Mouse (Mus musculus) cerebellum, adult (tissue): Measurements from ENCODE around the gene A930009A15Rik.

Experiments used
- ATAC-seq: cut with Nextera tagmentation; 2 replicates; pipeline ENCODE4 v1.9.2; 2017; ENCODE audit warnings: mild to moderate bottlenecking, moderate library complexity, mixed read lengths; ENCODE audit not compliant: insufficient number of reproducible peaks, low FRiP score, low TSS enrichment

A930009A15Rik gene

GRCm38 (mm10) chr10:115579076-115579475, 9.3 kb downstream of the A930009A15Rik start:
- ATAC-seq, result no peak

DNA sequence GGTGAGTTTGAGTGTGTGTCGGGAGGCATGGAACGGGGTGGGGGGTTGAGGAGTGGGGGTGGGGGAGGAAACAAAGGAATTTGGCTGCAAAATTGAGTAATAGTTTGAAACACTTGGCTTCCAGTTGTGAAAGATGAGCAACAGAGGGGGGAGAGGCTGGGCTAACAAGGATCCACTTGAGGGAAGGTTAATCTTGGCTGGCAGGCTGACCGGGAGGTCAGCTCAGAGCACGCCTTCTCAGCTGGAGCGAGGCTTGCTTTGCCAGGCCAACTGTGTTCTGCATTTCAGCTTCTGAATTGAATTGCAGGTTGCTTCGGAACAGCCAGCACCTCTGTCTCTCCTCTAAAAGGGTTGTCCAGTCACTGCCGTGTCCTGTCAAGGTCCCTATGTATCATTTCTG, 9.7 kb downstream of the A930009A15Rik start:
- ATAC-seq, result no peak

DNA sequence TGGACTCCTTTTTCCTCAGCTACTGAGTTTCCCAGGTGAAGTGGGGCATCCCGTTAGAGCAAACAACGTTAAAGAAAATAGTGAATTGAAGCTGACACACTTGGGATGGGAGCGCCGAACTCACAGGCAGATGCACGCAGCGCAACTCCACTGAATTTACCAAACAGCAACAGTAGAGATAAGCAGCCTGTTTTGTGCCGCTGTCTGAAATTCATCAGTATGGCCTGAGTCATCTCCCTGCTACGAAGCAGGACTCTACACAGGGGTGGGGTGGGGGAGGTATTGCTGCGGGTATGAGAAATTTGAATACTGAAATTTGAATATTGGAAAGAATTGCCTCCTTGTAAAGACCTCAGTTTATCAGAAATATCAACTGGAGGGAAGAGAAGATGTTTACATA, 12.2 kb downstream of the A930009A15Rik start:
- ATAC-seq, result no peak

- ATAC-seq, result no peak
Measured at GRCm38 (mm10) chr10:115583071-115583470, 13.3 kb downstream of the A930009A15Rik start.

- ATAC-seq, result no peak
Measured at GRCm38 (mm10) chr10:115584656-115585055, 14.9 kb downstream of the A930009A15Rik start.

DNA sequence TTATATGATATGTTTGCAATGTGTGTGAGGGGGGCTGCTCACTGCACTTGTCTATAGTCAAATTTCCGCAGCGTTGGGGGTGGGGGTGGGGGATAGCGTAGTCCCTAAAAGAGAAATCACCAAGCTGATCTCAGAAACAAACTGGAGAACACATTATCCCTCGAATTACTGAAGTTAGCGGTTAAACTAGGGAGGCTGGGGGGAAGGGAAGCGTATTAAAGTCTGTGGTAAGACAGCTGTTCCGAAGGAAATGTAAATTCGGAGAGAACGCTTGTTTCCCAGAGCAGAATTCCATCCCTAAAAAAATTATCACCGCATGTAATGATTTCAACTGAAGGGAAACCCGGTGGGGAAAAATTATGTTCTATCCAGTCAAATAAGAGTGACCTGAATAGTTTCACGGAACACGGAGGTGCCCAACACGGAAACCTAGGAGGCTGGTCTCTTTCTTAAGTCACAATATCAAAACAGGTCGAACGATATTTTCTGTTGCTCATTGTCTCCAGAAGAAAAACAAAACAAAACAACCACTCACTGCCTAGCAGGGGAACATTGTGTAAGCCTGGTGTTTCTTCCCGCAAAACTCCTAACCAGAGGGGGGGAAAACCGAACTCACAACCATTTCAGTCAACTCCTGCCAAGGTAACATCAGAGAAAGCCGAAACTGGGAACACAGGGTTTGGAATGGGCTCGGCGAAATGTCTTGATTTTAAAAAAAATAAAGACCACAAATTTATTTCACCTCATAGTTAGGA, 15.9 kb downstream of the A930009A15Rik start:
- ATAC-seq, result no peak

GRCm38 (mm10) chr10:115586246-115587231, 16.8 kb downstream of the A930009A15Rik start:
- ATAC-seq, result peak; percentile 67

- ATAC-seq, result peak; percentile 91
Measured at GRCm38 (mm10) chr10:115587301-115587969, 17.6 kb downstream of the A930009A15Rik start, which contains the start of gene Lgr5. Gene Lgr5 (minus strand): TSS chr10:115587780.

DNA sequence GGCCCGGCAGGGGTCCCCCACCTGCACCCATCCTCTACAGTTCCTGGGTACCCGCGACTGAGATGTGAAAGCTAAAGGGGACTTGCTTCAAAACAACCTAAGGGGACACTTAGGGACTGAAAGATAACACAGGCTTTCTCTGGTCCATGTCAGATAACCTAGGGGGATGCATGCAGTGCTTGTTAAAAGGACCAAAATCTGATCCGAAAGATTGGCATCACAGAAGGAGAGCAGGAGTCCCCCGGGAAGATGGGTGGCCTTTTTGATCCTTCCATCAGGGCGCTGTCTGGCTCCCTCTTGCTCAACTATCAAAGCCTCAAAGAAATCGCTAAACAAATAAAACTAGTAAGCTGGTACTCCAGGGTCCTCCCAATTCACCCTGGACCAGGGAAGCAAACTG, 18.2 kb downstream of the A930009A15Rik start:
- ATAC-seq, result no peak

GRCm38 (mm10) chr10:115593221-115593620, 23.4 kb downstream of the A930009A15Rik start:
- ATAC-seq, result no peak

- no peak for ATAC-seq
Measured at GRCm38 (mm10) chr10:115593651-115594050, 23.9 kb downstream of the A930009A15Rik start.

DNA sequence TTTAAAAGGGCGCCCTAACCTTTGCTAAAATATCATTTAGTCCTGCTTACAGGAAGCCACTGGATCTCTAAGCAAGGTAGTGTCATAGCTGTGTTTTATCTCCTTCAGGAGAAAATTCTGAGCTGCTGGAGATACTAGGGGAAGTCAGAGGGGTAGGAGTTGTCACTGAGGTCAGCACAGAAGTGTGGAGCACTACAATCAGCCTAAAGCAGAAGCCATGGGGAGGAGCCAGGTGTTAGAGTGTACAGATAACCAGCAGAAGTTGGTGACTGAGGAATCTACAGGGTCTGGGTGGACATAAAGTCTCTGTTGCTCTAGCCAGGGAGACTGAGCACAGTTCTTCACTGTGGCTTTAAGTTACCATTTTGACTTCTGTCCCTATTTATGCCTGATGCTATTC, 26.0 kb downstream of the A930009A15Rik start:
- ATAC-seq, result no peak

- ATAC-seq, result peak; percentile 82
Measured at GRCm38 (mm10) chr10:115617456-115618287, 47.9 kb downstream of the A930009A15Rik start.

DNA sequence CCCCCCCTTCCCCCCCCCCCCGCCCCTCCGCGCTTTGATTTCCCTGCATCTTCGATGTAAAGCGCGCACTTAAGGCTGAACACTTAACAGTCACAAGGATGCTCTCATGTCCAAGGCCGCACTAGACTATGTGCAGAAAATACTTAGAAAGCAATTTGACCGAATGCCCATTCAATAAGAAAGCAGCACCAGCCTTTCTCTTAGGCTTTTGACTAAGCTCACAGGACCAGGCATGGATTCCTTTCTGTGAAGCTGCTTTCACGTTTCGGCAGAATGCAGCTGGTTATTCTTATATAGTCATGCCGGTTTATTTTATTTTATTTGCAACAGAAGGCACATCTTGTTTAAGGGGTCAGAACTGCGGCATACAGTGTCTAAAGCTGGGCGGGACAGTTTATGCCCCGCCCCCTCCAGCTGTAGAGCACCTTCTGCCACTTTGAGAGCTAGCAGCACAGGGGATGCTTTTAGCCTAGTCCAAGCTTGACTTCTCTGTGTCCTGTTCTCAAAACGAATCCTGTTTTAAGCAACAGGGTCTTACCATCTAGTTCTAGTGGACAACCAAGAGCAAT, 48.6 kb downstream of the A930009A15Rik start:
- ATAC-seq, result peak; percentile 61

GRCm38 (mm10) chr10:115623481-115623880, 53.7 kb downstream of the A930009A15Rik start:
- no peak for ATAC-seq

DNA sequence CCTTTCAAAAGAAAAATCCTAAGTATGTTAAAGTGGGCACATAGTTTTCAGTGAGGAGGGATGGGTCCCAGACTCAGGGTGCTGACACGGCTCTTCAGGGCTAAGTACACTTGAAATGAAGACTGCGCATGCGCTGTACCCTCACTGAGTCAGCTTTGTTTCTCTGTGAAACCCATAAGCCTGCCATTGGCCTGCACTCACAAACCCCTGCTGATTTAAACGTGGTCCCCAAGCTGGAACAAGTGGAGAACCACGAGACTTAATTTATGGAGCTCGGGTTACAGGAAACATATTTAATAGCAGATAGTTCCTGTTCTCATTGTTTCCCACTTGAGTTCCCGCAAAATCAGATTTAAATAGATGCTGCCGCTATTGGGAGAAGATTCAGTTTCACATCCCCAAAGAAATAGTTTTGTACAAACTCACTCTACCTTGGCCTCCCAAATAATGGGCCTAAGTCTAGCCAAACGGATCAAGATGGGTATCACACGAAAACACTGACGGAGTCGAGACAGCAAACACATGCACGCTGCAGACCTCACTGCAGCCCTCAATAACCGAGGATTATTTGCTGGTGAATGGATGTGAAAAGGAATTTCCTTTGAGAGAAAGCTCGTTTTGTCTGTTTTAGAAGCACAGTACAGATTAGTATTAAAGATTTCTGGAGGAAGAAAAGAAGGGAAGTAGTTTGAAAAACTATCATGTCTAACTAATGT, 54.3 kb downstream of the A930009A15Rik start:
- no peak for ATAC-seq

DNA sequence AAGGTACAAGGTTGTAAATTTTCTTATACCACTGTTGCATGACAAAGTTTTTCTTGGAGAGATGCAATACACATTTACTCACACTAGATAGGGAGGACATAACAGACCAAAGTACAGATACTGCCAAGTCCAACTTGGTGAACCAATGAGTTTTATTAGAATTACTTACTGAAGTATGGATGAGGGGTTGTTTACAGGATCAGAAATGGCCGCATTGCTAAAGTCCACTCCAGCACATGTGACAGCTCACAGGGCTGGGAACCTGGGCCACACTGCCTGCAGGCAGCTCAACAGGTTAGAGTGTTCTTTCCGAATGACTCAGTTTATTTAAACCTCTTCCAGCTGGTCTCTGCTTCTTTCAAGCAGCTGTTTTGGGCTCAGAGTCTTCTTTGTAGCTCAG, 55.2 kb downstream of the A930009A15Rik start:
- no peak for ATAC-seq

DNA sequence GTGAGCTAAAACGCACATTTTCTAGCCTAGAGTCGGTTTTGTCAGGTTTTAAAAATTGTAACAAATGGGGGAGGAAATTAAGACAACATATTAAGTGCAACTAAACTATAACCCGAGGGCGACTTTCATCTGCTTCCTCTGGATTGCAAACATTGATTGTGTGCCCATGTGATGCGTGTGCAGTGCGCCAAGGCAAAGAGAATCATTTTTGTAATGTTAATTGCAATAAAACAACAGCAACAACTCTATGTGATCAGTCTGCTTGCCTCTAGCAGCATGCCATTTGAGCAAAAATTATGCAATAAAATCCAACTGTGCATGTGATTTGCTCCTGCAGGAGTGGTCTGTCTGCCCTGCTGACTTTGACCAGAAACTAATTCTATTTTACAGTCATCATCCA, 56.9 kb downstream of the A930009A15Rik start:
- ATAC-seq, result no peak
